Mouse (Mus musculus) small intestine, adult 2 months (tissue): Measurements from ENCODE around the gene Mllt11.

Experiments used
- CTCF ChIP-seq: fragments of 200-500 bp; IDR thresholded peaks from 2 replicates; pipeline ENCODE4 v1.5.1; 2012; ENCODE audit warnings: low read depth, mild to moderate bottlenecking, control low read depth, inconsistent platforms, low read length, moderate library complexity, mixed read lengths; ENCODE audit not compliant: insufficient replicate concordance, insufficient read length; ENCODE audit errors: extremely low read depth
- POLR2A ChIP-seq: fragments of 200-500 bp; IDR thresholded peaks from 2 replicates; pipeline ENCODE4 v1.6.1; 2012; ENCODE audit warnings: low read depth, mild to moderate bottlenecking, control low read depth, inconsistent platforms, low read length, moderate library complexity

GRCm38 (mm10) chr3:95208286-95208685, 23.7 kb downstream of the Mllt11 start:
- TF ChIP-seq CTCF (no peak), POLR2A (no peak)
